In genomic region chr11:72543692-72544091, GRCm38 (mm10) we compare ENCODE assay signal across 9 mouse cellular contexts. TPM values are rescaled to one million over a fixed set of nuclear protein-coding genes. Genes with fewer than 3 reads are reported as not detected.
"Had no signal": no experiment of that assay in that cellular context is flagged by ENCODE, and none has a peak within 500 bp of the region (broad histone marks: within the 10 kb centered on the region; RNA-seq: fewer than 3 reads in every experiment).

No protein-coding gene starts in this region.

RNA-seq across cellular contexts. Expression of gene Spns3, which starts 6.6 kb away (rescaled TPM):
- total RNA-seq: forebrain, postnatal 0 days; heart, adult 18-20 months; heart, adult 2 months had no signal
- polyA plus RNA-seq: embryonic facial prominence, embryonic 11.5 days; embryonic facial prominence, embryonic 12.5 days; forebrain, embryonic 11.5 days; forebrain, embryonic 12.5 days; forebrain, embryonic 13.5 days; forebrain, embryonic 16.5 days had no signal
